Mouse (Mus musculus): Measurements from ENCODE around the gene Ovgp1. TPM values are rescaled to one million over a fixed set of nuclear protein-coding genes. Genes with fewer than 3 reads are reported as not detected.
"Not testable (repeated sequence)": the region's sequence is repeated elsewhere in the genome, so short reads cannot be mapped to it uniquely, and the experiment has no call there.

Ovgp1 gene
- polyA plus RNA-seq, 1 experiment, result 5.7 TPM

DNA sequence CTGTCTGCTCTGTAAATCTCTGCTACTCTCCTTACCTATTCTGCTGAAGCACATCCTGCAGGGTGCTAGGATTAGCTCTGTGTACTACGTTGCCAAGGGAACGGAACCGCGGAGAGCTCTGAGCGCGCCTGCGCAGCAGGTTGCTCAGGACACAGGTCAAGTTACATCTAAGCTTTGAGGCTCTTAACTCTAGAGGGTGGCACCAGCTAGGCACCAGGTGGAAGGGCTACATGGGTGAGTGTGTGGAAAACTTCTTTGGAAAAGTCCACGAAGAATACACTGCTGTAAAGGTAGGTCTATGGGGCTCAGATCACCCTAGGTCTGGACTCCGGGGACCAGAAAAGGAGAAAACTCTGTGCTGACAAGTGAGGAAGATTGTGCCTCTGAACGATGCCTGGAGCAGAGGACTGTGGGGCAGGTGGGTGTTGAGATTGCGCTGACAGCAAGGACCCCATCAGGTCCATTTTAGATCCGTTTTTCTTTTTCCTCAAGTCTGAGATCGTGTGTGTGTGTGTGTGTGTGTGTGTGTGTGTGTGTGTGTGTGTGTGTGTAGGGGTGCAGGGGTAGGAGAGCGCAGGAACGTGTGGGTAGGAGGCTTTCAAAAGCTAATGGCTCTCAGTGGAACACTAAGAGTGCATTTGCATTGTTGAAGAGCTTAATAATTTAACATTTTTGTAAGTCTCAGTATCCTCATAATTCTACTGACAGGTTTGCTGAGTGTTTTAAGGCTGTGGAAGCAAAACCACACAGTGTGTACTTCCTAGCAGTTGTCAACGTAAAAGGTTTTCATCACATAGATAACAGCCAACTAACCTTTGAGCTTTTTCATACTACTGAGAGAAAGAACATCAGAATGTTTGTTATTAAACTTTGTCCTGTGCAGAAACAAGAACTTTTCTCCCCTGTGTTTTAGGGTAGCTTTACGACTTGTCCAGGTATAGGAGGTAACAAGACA is 28.2 kb downstream of the Ovgp1 start:
- TF ChIP-seq EP300 (IDR thresholded peaks at IDR 0.05; ENCODE audit: insufficient read depth, low read depth, low read length), result no peak
- no peak for TF ChIP-seq POLR2A (IDR thresholded peaks at IDR 0.05; ENCODE audit: insufficient read depth, low read length)
- TF ChIP-seq CTCF (IDR thresholded peaks at IDR 0.05; ENCODE audit: low read depth, low read length), result no peak
- Histone ChIP-seq H3K9me3 (replicated peaks; ENCODE audit: control insufficient read depth, insufficient read depth, low read length, poor library complexity, severe bottlenecking) (no peaks in the 10 kb centered on the region), H3K4me1 (ENCODE audit: control insufficient read depth, insufficient read depth, low read length) (no peaks in the 10 kb centered on the region), H3K27ac (ENCODE audit: insufficient read depth, low read length) (no peak overlapping the region), H3K36me3 (ENCODE audit: control insufficient read depth, insufficient read depth, low read length, poor library complexity, severe bottlenecking) (no peaks in the 10 kb centered on the region), H3K27me3 (ENCODE audit: control insufficient read depth, insufficient read depth, low read length, poor library complexity, severe bottlenecking) (no peaks in the 10 kb centered on the region), H3K4me3 (ENCODE audit: low read depth, low read length) (peak overlapping the region; percentile 17; the same call in 1 of the 2 replicates), H3K9ac (ENCODE audit: low read depth, poor library complexity, severe bottlenecking) (no peak overlapping the region)

DNA sequence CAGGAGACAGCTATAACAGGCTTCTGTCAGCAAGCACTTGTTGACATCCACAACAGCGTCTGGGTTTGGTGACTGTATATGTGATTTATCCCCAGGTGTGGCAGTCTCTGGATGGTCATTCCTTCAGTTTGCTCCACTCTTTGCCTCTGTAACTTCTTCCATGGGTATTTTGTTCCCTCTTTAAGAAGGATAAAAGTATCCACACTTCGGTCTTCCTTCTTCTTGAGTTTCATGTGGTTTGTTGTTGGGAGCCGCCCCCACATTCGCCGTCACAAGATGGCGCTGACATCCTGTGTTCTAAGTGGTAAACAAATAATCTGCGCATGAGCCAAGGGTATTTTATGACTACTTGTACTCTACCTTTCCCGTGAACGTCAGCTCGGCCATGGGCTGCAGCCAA is 29.8 kb downstream of the Ovgp1 start:
- H3K36me3 ChIP-seq (ENCODE audit: control insufficient read depth, insufficient read depth, low read length, poor library complexity, severe bottlenecking); H3K9ac ChIP-seq (ENCODE audit: low read depth, poor library complexity, severe bottlenecking); H3K27me3 ChIP-seq (ENCODE audit: control insufficient read depth, insufficient read depth, low read length, poor library complexity, severe bottlenecking); H3K27ac ChIP-seq (ENCODE audit: insufficient read depth, low read length); H3K4me3 ChIP-seq (ENCODE audit: low read depth, low read length); H3K9me3 ChIP-seq (replicated peaks; ENCODE audit: control insufficient read depth, insufficient read depth, low read length, poor library complexity, severe bottlenecking); H3K4me1 ChIP-seq (ENCODE audit: control insufficient read depth, insufficient read depth, low read length): not testable (repeated sequence)

DNA sequence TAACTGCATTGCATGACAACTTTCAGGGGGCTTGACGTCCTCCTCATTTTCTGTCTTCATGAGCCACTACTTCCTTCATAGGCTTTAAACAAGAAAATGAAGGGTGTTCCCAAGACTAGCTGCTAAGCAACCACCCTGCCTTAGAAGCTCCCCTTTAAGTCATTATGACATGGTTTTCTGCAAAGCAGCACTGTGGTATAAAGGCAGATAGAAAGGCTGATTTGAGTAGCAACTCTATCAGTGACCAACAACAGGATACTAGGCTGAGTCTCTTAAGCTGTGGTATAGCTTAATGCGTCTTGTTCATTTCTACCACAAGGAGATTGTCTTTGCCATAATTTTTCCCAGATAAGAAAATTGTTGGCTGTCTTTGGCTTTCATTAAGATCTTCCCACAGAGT is 41.0 kb downstream of the Ovgp1 start, which contains the start of gene Pifo:
Gene Pifo (minus strand): TSS at position 101 of the 400 bp plus-strand sequence.
- H3K36me3 ChIP-seq (ENCODE audit: control insufficient read depth, insufficient read depth, low read length, poor library complexity, severe bottlenecking), result no peaks in the 10 kb centered on the region
- no peak within 1 kb of the TSS for H3K9ac ChIP-seq (ENCODE audit: low read depth, poor library complexity, severe bottlenecking)
- no peaks in the 10 kb centered on the region for H3K9me3 ChIP-seq (replicated peaks; ENCODE audit: control insufficient read depth, insufficient read depth, low read length, poor library complexity, severe bottlenecking)
- no peak within 1 kb of the TSS for H3K4me3 ChIP-seq (ENCODE audit: low read depth, low read length)
- H3K4me1 ChIP-seq (ENCODE audit: control insufficient read depth, insufficient read depth, low read length), result no peaks in the 10 kb centered on the region
- H3K27me3 ChIP-seq (ENCODE audit: control insufficient read depth, insufficient read depth, low read length, poor library complexity, severe bottlenecking), result no peaks in the 10 kb centered on the region; the same call in 1 of the 2 replicates
- H3K27ac ChIP-seq (ENCODE audit: insufficient read depth, low read length), result no peak within 1 kb of the TSS
- TF ChIP-seq EP300 (IDR thresholded peaks at IDR 0.05; ENCODE audit: insufficient read depth, low read depth, low read length) (no peak), POLR2A (IDR thresholded peaks at IDR 0.05; ENCODE audit: insufficient read depth, low read length) (no peak), CTCF (IDR thresholded peaks at IDR 0.05; ENCODE audit: low read depth, low read length) (no peak)

DNA sequence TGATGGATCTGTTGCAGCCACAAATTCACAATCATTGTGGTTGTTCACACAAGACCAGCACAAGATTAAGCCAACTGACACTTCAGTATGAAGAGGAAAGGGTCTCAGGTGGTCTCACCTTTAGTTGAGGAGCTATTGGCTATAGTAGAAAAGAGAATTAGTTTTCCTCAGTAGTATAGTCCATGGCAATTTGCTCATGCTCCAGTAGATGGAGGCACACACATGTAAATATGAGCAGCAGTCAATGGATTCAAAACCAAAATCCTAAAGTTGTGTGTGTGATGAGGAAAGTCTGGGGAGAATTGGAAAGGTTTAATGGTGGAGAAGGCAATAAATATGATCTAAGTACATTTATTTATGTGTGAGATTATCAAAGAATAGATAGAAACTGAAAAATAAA is 48.3 kb downstream of the Ovgp1 start:
- no peak overlapping the region for H3K27ac ChIP-seq (ENCODE audit: insufficient read depth, low read length)

DNA sequence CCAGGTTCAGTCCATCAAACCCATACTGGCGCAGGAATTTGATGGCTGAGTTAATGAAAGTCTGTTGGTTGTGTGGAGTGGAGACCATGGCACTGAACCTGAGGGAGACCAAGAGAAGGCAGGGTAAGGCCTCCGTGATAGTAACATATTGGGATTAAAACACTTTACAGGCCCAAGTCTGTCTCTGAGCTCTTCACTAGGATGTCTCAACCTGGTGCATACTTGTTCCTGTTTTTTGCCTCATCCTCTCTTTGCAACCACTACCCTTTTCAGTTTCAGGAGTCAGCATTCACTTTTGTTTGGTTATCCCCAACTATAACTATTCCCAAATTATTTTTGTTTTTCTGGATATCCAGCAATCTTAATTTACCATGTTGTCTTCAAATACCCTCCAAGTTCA is 50.6 kb downstream of the Ovgp1 start:
- no peak for TF ChIP-seq CTCF (IDR thresholded peaks at IDR 0.05; ENCODE audit: low read depth, low read length)
- no peak for TF ChIP-seq EP300 (IDR thresholded peaks at IDR 0.05; ENCODE audit: insufficient read depth, low read depth, low read length)
- TF ChIP-seq POLR2A (IDR thresholded peaks at IDR 0.05; ENCODE audit: insufficient read depth, low read length), result no peak
- H3K27ac ChIP-seq (ENCODE audit: insufficient read depth, low read length), result no peak overlapping the region
- no peaks in the 10 kb centered on the region for H3K36me3 ChIP-seq (ENCODE audit: control insufficient read depth, insufficient read depth, low read length, poor library complexity, severe bottlenecking)
- H3K4me1 ChIP-seq (ENCODE audit: control insufficient read depth, insufficient read depth, low read length), result no peaks in the 10 kb centered on the region
- H3K9me3 ChIP-seq (replicated peaks; ENCODE audit: control insufficient read depth, insufficient read depth, low read length, poor library complexity, severe bottlenecking), result no peaks in the 10 kb centered on the region
- H3K9ac ChIP-seq (ENCODE audit: low read depth, poor library complexity, severe bottlenecking), result no peak overlapping the region
- H3K4me3 ChIP-seq (ENCODE audit: low read depth, low read length), result no peak overlapping the region
- H3K27me3 ChIP-seq (ENCODE audit: control insufficient read depth, insufficient read depth, low read length, poor library complexity, severe bottlenecking), result no peaks in the 10 kb centered on the region

More for the DNA sequence above, 48.3 kb downstream of the Ovgp1 start:
- TF ChIP-seq CTCF (IDR thresholded peaks at IDR 0.05; ENCODE audit: low read depth, low read length), result no peak
- no peaks in the 10 kb centered on the region for H3K27me3 ChIP-seq (ENCODE audit: control insufficient read depth, insufficient read depth, low read length, poor library complexity, severe bottlenecking)
- no peaks in the 10 kb centered on the region for H3K9me3 ChIP-seq (replicated peaks; ENCODE audit: control insufficient read depth, insufficient read depth, low read length, poor library complexity, severe bottlenecking)
- no peaks in the 10 kb centered on the region for H3K4me1 ChIP-seq (ENCODE audit: control insufficient read depth, insufficient read depth, low read length)
- no peak overlapping the region for H3K4me3 ChIP-seq (ENCODE audit: low read depth, low read length)
- no peaks in the 10 kb centered on the region for H3K36me3 ChIP-seq (ENCODE audit: control insufficient read depth, insufficient read depth, low read length, poor library complexity, severe bottlenecking)
- no peak overlapping the region for H3K9ac ChIP-seq (ENCODE audit: low read depth, poor library complexity, severe bottlenecking)

DNA sequence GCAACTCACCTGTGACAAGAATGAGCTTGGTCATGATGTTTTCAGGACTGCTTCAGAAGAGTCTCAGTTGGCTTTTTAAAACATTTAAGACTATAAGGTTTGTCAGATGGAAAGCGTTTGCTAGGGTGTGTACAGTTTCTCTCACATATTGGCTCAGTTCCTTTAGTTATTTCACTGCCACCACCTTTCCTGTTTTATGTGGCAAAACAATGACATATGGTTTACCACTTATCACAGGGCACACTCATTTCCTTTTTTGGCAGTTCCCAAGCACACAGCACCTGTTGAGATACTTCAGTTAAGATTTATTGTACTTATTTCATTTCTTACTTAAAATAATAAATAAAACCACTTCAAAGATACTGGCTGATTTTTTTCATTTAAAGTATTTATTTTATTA is 59.3 kb downstream of the Ovgp1 start, which contains the start of gene Chil5:
Gene Chil5 (minus strand): TSS at position 34 of the 400 bp plus-strand sequence.
- TF ChIP-seq EP300 (IDR thresholded peaks at IDR 0.05; ENCODE audit: insufficient read depth, low read depth, low read length) (no peak), CTCF (IDR thresholded peaks at IDR 0.05; ENCODE audit: low read depth, low read length) (no peak), POLR2A (IDR thresholded peaks at IDR 0.05; ENCODE audit: insufficient read depth, low read length) (no peak)
- H3K4me3 ChIP-seq (ENCODE audit: low read depth, low read length), result no peak within 1 kb of the TSS
- H3K36me3 ChIP-seq (ENCODE audit: control insufficient read depth, insufficient read depth, low read length, poor library complexity, severe bottlenecking), result no peaks in the 10 kb centered on the region
- no peak within 1 kb of the TSS for H3K9ac ChIP-seq (ENCODE audit: low read depth, poor library complexity, severe bottlenecking)
- H3K27me3 ChIP-seq (ENCODE audit: control insufficient read depth, insufficient read depth, low read length, poor library complexity, severe bottlenecking), result no peaks in the 10 kb centered on the region
- H3K9me3 ChIP-seq (replicated peaks; ENCODE audit: control insufficient read depth, insufficient read depth, low read length, poor library complexity, severe bottlenecking), result no peaks in the 10 kb centered on the region
- no peak within 1 kb of the TSS for H3K27ac ChIP-seq (ENCODE audit: insufficient read depth, low read length)
- H3K4me1 ChIP-seq (ENCODE audit: control insufficient read depth, insufficient read depth, low read length), result no peaks in the 10 kb centered on the region

Other genes with a start within 250 kb of the Ovgp1 start
- 87.7 and 88.6 TPM in 2 replicates for gene Rap1a, start 172.4 kb upstream of the Ovgp1 start, polyA plus RNA-seq (2011; ENCODE audit: insufficient read depth, insufficient read length, low read depth, missing spikeins)
- gene Adora3, start 102.9 kb upstream of the Ovgp1 start, polyA plus RNA-seq (2011; ENCODE audit: insufficient read depth, insufficient read length, low read depth, missing spikeins), result 0.45 TPM in 1 of 2 replicates, not detected in the other
- not detected in 2 replicates for gene Tmigd3, start 102.8 kb upstream of the Ovgp1 start, polyA plus RNA-seq (2011; ENCODE audit: insufficient read depth, insufficient read length, low read depth, missing spikeins)
- gene I830077J02Rik, start 41.0 kb upstream of the Ovgp1 start, polyA plus RNA-seq (2011; ENCODE audit: insufficient read depth, insufficient read length, low read depth, missing spikeins), result not detected in 2 replicates
- gene Wdr77, start 14.3 kb upstream of the Ovgp1 start, polyA plus RNA-seq (2011; ENCODE audit: insufficient read depth, insufficient read length, low read depth, missing spikeins), result 135 and 144 TPM in 2 replicates
- gene Atp5f1, start 13.6 kb upstream of the Ovgp1 start, polyA plus RNA-seq (2011; ENCODE audit: insufficient read depth, insufficient read length, low read depth, missing spikeins), result 517 and 570 TPM in 2 replicates
- 0.67 and 1.5 TPM in 2 replicates for gene Pifo, start 40.9 kb downstream of the Ovgp1 start, polyA plus RNA-seq (2011; ENCODE audit: insufficient read depth, insufficient read length, low read depth, missing spikeins)
- not detected in 2 replicates for gene Chil5, start 59.1 kb downstream of the Ovgp1 start, polyA plus RNA-seq (2011; ENCODE audit: insufficient read depth, insufficient read length, low read depth, missing spikeins)
- not detected in 2 replicates for gene Chia1, start 139.5 kb downstream of the Ovgp1 start, polyA plus RNA-seq (2011; ENCODE audit: insufficient read depth, insufficient read length, low read depth, missing spikeins)
- not detected in 2 replicates for gene Chil3, start 193.9 kb downstream of the Ovgp1 start, polyA plus RNA-seq (2011; ENCODE audit: insufficient read depth, insufficient read length, low read depth, missing spikeins)
- gene Chil4, start 245.8 kb downstream of the Ovgp1 start, polyA plus RNA-seq (2011; ENCODE audit: insufficient read depth, insufficient read length, low read depth, missing spikeins), result not detected in 2 replicates

Data from ES-Bruce4 (cell line).